Mouse (Mus musculus) CH12.LX (cell line): Measurements from ENCODE around the gene Cnpy1. TPM values are rescaled to one million over a fixed set of nuclear protein-coding genes. Genes with fewer than 3 reads are reported as not detected.

Experiments
- DNase-seq: peaks from one replicate; pipeline ENCODE4 v3.0.0-alpha.2; 2013; ENCODE audit errors: extremely low read depth
- H3K27ac ChIP-seq: 2 replicates; pipeline ENCODE4 v1.5.1; 2012; ENCODE audit warnings: low read depth, mild to moderate bottlenecking, control low read depth, moderate library complexity; ENCODE audit not compliant: insufficient read depth
- H3K27me3 ChIP-seq: replicated peaks from 2 replicates; pipeline ENCODE3; 2012; ENCODE audit warnings: inconsistent platforms
- H3K36me3 ChIP-seq, 2 experiments: replicated peaks in 1 of 2; 2 replicates each; pipeline versions ENCODE3 to v1.6.1; 2012; ENCODE audit warnings: inconsistent platforms in 1 of 2, low read length in 1 of 2, mild to moderate bottlenecking in 1 of 2, mixed read lengths in 1 of 2, moderate library complexity in 1 of 2; ENCODE audit not compliant: control insufficient read depth in 1 of 2, insufficient read depth in 1 of 2
- H3K4me1 ChIP-seq, 2 experiments: 2 replicates each; pipeline ENCODE4 v1.6.1; 2012; ENCODE audit warnings: inconsistent platforms in 1 of 2, moderate library complexity in 1 of 2; ENCODE audit not compliant: insufficient read depth in 2 of 2, control insufficient read depth in 1 of 2
- H3K4me2 ChIP-seq: 2 replicates; pipeline ENCODE4 v1.6.1; 2012; ENCODE audit warnings: low read depth, mild to moderate bottlenecking, control low read depth; ENCODE audit not compliant: poor library complexity, insufficient read depth, severe bottlenecking
- H3K4me3 ChIP-seq, 3 experiments: fragments of 150-350 bp in 1 of 3; sonication (generic) in 1 of 3; replicated peaks in 1 of 3; 2 replicates each; pipeline versions ENCODE3 to v1.5.1; 2011 to 2012; ENCODE audit warnings: low read depth in 2 of 3, low read length in 2 of 3, mild to moderate bottlenecking in 2 of 3, moderate library complexity in 2 of 3, control low read depth in 1 of 3, improper control_type of control experiment in 1 of 3, inconsistent platforms in 1 of 3, mixed read lengths in 1 of 3; ENCODE audit not compliant: poor library complexity in 1 of 3
- H3K79me2 ChIP-seq: replicated peaks from 2 replicates; pipeline ENCODE4 v1.6.1; 2012; ENCODE audit warnings: mild to moderate bottlenecking, moderate library complexity; ENCODE audit not compliant: control insufficient read depth, poor library complexity, insufficient read depth, severe bottlenecking; ENCODE audit errors: extremely low read depth
- H3K9ac ChIP-seq: 2 replicates; pipeline ENCODE4 v1.6.1; 2012; ENCODE audit warnings: low read depth, mild to moderate bottlenecking, control low read depth, moderate library complexity; ENCODE audit not compliant: insufficient read depth
- H3K9me3 ChIP-seq: replicated peaks from 2 replicates; pipeline ENCODE3; 2012; ENCODE audit warnings: low read length, inconsistent platforms, mixed read lengths
- CHD2 ChIP-seq: IDR thresholded peaks from 2 replicates; pipeline ENCODE4 v1.6.1; 2011; ENCODE audit warnings: low read length, improper control_type of control experiment
- CTCF ChIP-seq, 2 experiments: IDR thresholded peaks in 1 of 2; conservative IDR thresholded peaks in 1 of 2; 2 replicates each; pipeline ENCODE4 v1.5.1; 2011 to 2012; ENCODE audit warnings: low read depth in 2 of 2, low read length in 2 of 2, improper control_type of control experiment in 1 of 2, inconsistent platforms in 1 of 2, mild to moderate bottlenecking in 1 of 2, moderate library complexity in 1 of 2
- GABPA ChIP-seq: IDR thresholded peaks from 2 replicates; pipeline ENCODE4 v1.6.1; 2012; ENCODE audit warnings: low read depth, low read length, improper control_type of control experiment, inconsistent platforms; ENCODE audit not compliant: insufficient replicate concordance
- HCFC1 ChIP-seq: IDR thresholded peaks from 2 replicates; pipeline ENCODE4 v1.6.1; 2012; ENCODE audit warnings: low read depth, mild to moderate bottlenecking, inconsistent platforms, low read length, improper control_type of control experiment
- IRF4 ChIP-seq: IDR thresholded peaks from 2 replicates; pipeline ENCODE4 v1.6.1; 2014; ENCODE audit warnings: low read depth, mild to moderate bottlenecking, inconsistent platforms, low read length, improper control_type of control experiment
- KAT2A ChIP-seq: IDR thresholded peaks from 2 replicates; pipeline ENCODE4 v1.6.1; 2012; ENCODE audit warnings: low read length, improper control_type of control experiment, inconsistent platforms; ENCODE audit not compliant: insufficient replicate concordance
- MAFK ChIP-seq: IDR thresholded peaks from 2 replicates; pipeline ENCODE4 v1.6.1; 2011; ENCODE audit warnings: low read length, improper control_type of control experiment; ENCODE audit not compliant: insufficient replicate concordance
- MAZ ChIP-seq: IDR thresholded peaks from 2 replicates; pipeline ENCODE4 v1.6.1; 2012; ENCODE audit warnings: low read depth, mild to moderate bottlenecking, inconsistent platforms, low read length, improper control_type of control experiment, moderate library complexity
- MXI1 ChIP-seq: IDR thresholded peaks from 2 replicates; pipeline ENCODE4 v1.6.1; 2011; ENCODE audit warnings: mild to moderate bottlenecking, low read depth, low read length, improper control_type of control experiment
- POLR2A ChIP-seq: IDR thresholded peaks from 2 replicates; pipeline ENCODE4 v1.6.1; 2011; ENCODE audit warnings: low read depth, mild to moderate bottlenecking, improper control_type of control experiment, low read length
- RAD21 ChIP-seq: IDR thresholded peaks from 2 replicates; pipeline ENCODE4 v1.6.1; 2011; ENCODE audit warnings: low read depth, mild to moderate bottlenecking, low read length, improper control_type of control experiment, moderate library complexity
- TBP ChIP-seq: conservative IDR thresholded peaks from 2 replicates; pipeline ENCODE4 v1.6.1; 2011; ENCODE audit warnings: low read depth, low read length, improper control_type of control experiment
- TCF12 ChIP-seq: IDR thresholded peaks from 2 replicates; pipeline ENCODE4 v1.6.1; 2014; ENCODE audit warnings: low read depth, mild to moderate bottlenecking, inconsistent platforms, low read length, improper control_type of control experiment
- UBTF ChIP-seq: IDR thresholded peaks from 2 replicates; pipeline ENCODE4 v1.6.1; 2012; ENCODE audit warnings: low read depth, mild to moderate bottlenecking, inconsistent platforms, low read length, improper control_type of control experiment, moderate library complexity
- USF1 ChIP-seq: IDR thresholded peaks from 2 replicates; pipeline ENCODE4 v1.6.1; 2014; ENCODE audit warnings: low read depth, mild to moderate bottlenecking, inconsistent platforms, low read length, improper control_type of control experiment
- USF2 ChIP-seq: conservative IDR thresholded peaks from 2 replicates; pipeline ENCODE4 v1.6.1; 2011; ENCODE audit warnings: low read depth, low read length, improper control_type of control experiment
- ZC3H11A ChIP-seq: IDR thresholded peaks from 2 replicates; pipeline ENCODE4 v1.6.1; 2012; ENCODE audit warnings: low read depth, mild to moderate bottlenecking, inconsistent platforms, low read length, improper control_type of control experiment
- ZKSCAN1 ChIP-seq: IDR thresholded peaks from 2 replicates; pipeline ENCODE4 v1.6.1; 2012; ENCODE audit warnings: low read depth, inconsistent platforms, low read length, improper control_type of control experiment, borderline replicate concordance
- ZMIZ1 ChIP-seq: IDR thresholded peaks from 2 replicates; pipeline ENCODE4 v1.6.1; 2012; ENCODE audit warnings: low read depth, mild to moderate bottlenecking, inconsistent platforms, low read length, improper control_type of control experiment
- ZNF384 ChIP-seq: IDR thresholded peaks from 2 replicates; pipeline ENCODE4 v1.6.1; 2012; ENCODE audit warnings: low read depth, low read length, improper control_type of control experiment, inconsistent platforms
- dilution Hi-C: fragments of 300-500 bp; cut with MboI; formaldehyde crosslinking; loops from 2 replicates; pipeline ENCODE4 v1.14.3; 2020; ENCODE audit warnings: low sequenced_read_pairs; ENCODE audit not compliant: extremely low pct_unique_long_range_greater_than_20kb, extremely low pct_ligation_motif_present
- in situ Hi-C: fragments of 300-500 bp; cut with MboI; formaldehyde crosslinking; loops from 3 replicates; pipeline ENCODE4 v1.14.3; 2019; ENCODE audit warnings: low sequenced_read_pairs, low pct_ligation_motif_present, low pct_unique_long_range_greater_than_20kb, mixed read lengths
- polyA plus RNA-seq: library from polyadenylated mRNA; unstranded; fragments of >175 nt; gene quantifications from 2 replicates; pipeline ENCODE4 v1.2.1, GENCODE M21; 2012; ENCODE audit warnings: low read depth; ENCODE audit not compliant: insufficient read length
- total RNA-seq, 2 experiments: library from RNA; depleted of rRNA; stranded (reverse); fragments of 300-350 nt in 1 of 2; fragments of >200 nt in 1 of 2; gene quantifications; 2 replicates each; pipeline ENCODE4 v1.2.3; 2012 to 2014

Cnpy1 gene
- total and polyA plus RNA-seq, 3 experiments, result 0.11 to 0.26 TPM; not detected in 1

GRCm38 (mm10) chr5:28176585-28176984 lies 69.0 kb downstream of the Cnpy1 start:
- H3K9ac ChIP-seq, result no peak overlapping the region
- no peaks in the 10 kb centered on the region for H3K4me1 ChIP-seq
- H3K27me3 ChIP-seq, result no peaks in the 10 kb centered on the region
- no peak overlapping the region for H3K27ac ChIP-seq
- H3K4me3 ChIP-seq, result no peak overlapping the region
- no peak for TF ChIP-seq USF2
- TF ChIP-seq TBP, result no peak
- no peak for TF ChIP-seq MAZ
- TF ChIP-seq RAD21, result no peak
- DNase-seq, result no peak
- in situ Hi-C loops, result no loop called here
- dilution Hi-C loops, result no loop called here
- H3K9me3 ChIP-seq, result no peaks in the 10 kb centered on the region
- no peak overlapping the region for H3K4me2 ChIP-seq
- no peaks in the 10 kb centered on the region for H3K36me3 ChIP-seq
- no peaks in the 10 kb centered on the region for H3K79me2 ChIP-seq

DNA sequence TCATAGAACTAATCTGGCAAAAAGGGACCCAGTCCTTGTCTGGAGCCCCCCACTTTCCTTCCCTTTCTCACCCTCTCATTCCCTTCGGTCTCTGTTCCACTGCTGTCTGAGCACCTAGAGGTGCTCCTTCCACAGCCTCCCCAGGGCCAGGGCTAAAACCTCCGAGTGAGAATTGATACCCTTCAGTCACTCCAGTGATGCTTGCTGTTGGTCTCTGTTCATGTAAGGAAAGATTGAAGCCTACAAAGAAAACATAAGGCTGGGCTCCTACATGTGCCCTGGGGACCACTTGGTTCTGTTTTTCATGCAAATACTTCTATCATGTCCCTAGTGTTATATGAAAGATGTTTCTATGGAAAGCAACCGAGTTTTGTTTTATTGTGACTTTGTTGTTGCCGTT lies 69.6 kb downstream of the Cnpy1 start:
- H3K79me2 ChIP-seq, result no peaks in the 10 kb centered on the region
- no peaks in the 10 kb centered on the region for H3K36me3 ChIP-seq
- DNase-seq, result no peak
- no peak overlapping the region for H3K4me3 ChIP-seq
- no peak overlapping the region for H3K9ac ChIP-seq
- no peaks in the 10 kb centered on the region for H3K27me3 ChIP-seq
- no peak overlapping the region for H3K27ac ChIP-seq
- dilution Hi-C loops, result no loop called here
- H3K9me3 ChIP-seq, result no peaks in the 10 kb centered on the region
- TF ChIP-seq CTCF (conservative IDR thresholded peaks at IDR 0.05 in 1 of 2, IDR thresholded peaks at IDR 0.05 in 1 of 2; ENCODE audit: low read depth in 2 of 2, low read length in 2 of 2) (no peak), KAT2A (no peak), MXI1 (no peak), UBTF (no peak), ZC3H11A (no peak), ZKSCAN1 (no peak), CHD2 (no peak), HCFC1 (no peak), MAFK (no peak), ZNF384 (no peak), TCF12 (no peak), POLR2A (no peak), ZMIZ1 (no peak), USF1 (no peak), GABPA (no peak), IRF4 (no peak)
- TF ChIP-seq, all 38 proteins: peak for 0
- in situ Hi-C loops, result no loop called here
- Histone ChIP-seq H3K4me2 (no peak overlapping the region), H3K4me1 (no peaks in the 10 kb centered on the region)
